Mouse (Mus musculus): ENCODE measurements around the gene Rnf223. TPM values are rescaled to one million over a fixed set of nuclear protein-coding genes. Genes with fewer than 3 reads are reported as not detected.

Rnf223 gene
- polyA plus RNA-seq (2016; fragmentation: Nextera tagmentation; extraction: Ambion mirVana), result 0.43 and 0.61 TPM in 2 replicates

GRCm38 (mm10) chr4:156130436-156130835, at the start of gene Rnf223:
Rnf223 (plus strand) TSS chr4:156130513.
- Histone ChIP-seq H3K4me2 (replicated peaks) (no peak within 1 kb of the TSS), H3K4me3 (no peak within 1 kb of the TSS), H3K4me1 (no peaks in the 10 kb centered on the region), H3K36me3 (peaks cover 21% of the 10 kb centered on the region), H3K27ac (no peak within 1 kb of the TSS), H3K9me3 (no peaks in the 10 kb centered on the region), H3K9ac (no peak within 1 kb of the TSS), H3K27me3 (no peaks in the 10 kb centered on the region)
- WGBS, result 84% methylated on average over 15 of the region's 15 CpGs
- ATAC-seq (ENCODE audit: insufficient number of reproducible peaks, insufficient read depth, low FRiP score, low TSS enrichment), result no peak

DNA sequence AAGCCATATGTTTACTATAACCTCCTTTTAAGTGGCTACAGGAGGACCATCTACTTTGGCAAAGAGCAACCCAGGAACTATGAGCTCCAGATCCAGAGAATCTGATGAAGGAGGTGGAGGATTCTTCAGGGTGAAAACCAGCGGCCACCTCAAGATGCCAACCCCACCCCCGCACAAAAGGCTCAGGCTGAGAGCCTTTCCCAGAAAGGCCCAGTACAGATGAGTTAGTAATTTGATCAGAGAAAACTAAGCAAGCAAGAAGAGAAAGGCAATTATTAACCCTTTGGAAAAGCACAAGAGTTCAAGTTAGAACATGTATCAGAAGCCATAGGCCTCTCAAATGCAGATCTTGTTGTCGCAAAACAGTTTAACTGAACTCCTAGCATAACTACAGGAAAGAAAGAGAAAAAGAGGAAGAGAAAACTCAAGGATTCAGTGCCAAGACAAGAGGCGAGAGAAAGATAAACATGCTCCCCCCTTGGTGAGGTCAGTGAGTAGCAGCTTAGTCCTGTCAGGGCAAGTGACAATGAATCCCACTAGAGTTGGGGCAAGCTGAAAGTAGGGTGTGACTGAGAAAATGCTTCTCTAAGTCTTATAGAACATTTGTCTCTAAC, 47.6 kb upstream of the Rnf223 start:
- no peak overlapping the region for H3K4me3 ChIP-seq
- peaks cover 17% of the 10 kb centered on the region for H3K4me1 ChIP-seq
- H3K4me2 ChIP-seq (replicated peaks), result no peak overlapping the region
- peaks cover 5% of the 10 kb centered on the region for H3K27me3 ChIP-seq
- H3K36me3 ChIP-seq, result no peaks in the 10 kb centered on the region
- 55% methylated on average over 4 of the region's 4 CpGs for WGBS
- H3K9me3 ChIP-seq, result no peaks in the 10 kb centered on the region
- no peak for ATAC-seq (ENCODE audit: insufficient number of reproducible peaks, insufficient read depth, low FRiP score, low TSS enrichment)
- no peak overlapping the region for H3K9ac ChIP-seq
- peak overlapping the region; percentile 65; the same call in 1 of the 2 replicates for H3K27ac ChIP-seq

GRCm38 (mm10) chr4:156083348-156083747, 47.0 kb upstream of the Rnf223 start:
- Histone ChIP-seq H3K27ac (0 out of 2 replicates have a peak overlapping the region, but pooled peaks have one; percentile 54), H3K4me2 (replicated peaks) (no peak overlapping the region)

GRCm38 (mm10) chr4:156084096-156084879, 46.0 kb upstream of the Rnf223 start:
- WGBS, result 73% methylated on average over 9 of the region's 9 CpGs
- Histone ChIP-seq H3K27ac (0 out of 2 replicates have a peak overlapping the region, but pooled peaks have one; percentile 17), H3K4me1 (peaks cover 11% of the 10 kb centered on the region), H3K4me3 (no peak overlapping the region), H3K9ac (no peak overlapping the region), H3K4me2 (replicated peaks) (no peak overlapping the region), H3K27me3 (no peaks in the 10 kb centered on the region), H3K9me3 (no peaks in the 10 kb centered on the region), H3K36me3 (no peaks in the 10 kb centered on the region)
- no peak for ATAC-seq (ENCODE audit: insufficient number of reproducible peaks, insufficient read depth, low FRiP score, low TSS enrichment)

More at GRCm38 (mm10) chr4:156083348-156083747, 47.0 kb upstream of the Rnf223 start:
- Histone ChIP-seq H3K4me3 (no peak overlapping the region), H3K36me3 (no peaks in the 10 kb centered on the region), H3K9me3 (no peaks in the 10 kb centered on the region), H3K9ac (no peak overlapping the region), H3K4me1 (peaks cover 11% of the 10 kb centered on the region), H3K27me3 (no peaks in the 10 kb centered on the region)
- ATAC-seq (ENCODE audit: insufficient number of reproducible peaks, insufficient read depth, low FRiP score, low TSS enrichment), result no peak
- 63% methylated on average over 5 of the region's 5 CpGs for WGBS

- no peaks in the 10 kb centered on the region for H3K27me3 ChIP-seq
- no peak overlapping the region for H3K27ac ChIP-seq
- WGBS, result 88% methylated on average over 8 of the region's 8 CpGs
- H3K4me1 ChIP-seq, result peaks cover 11% of the 10 kb centered on the region
- no peaks in the 10 kb centered on the region for H3K9me3 ChIP-seq
- no peak overlapping the region for H3K4me3 ChIP-seq
- no peaks in the 10 kb centered on the region for H3K36me3 ChIP-seq
- no peak for ATAC-seq (ENCODE audit: insufficient number of reproducible peaks, insufficient read depth, low FRiP score, low TSS enrichment)
- H3K4me2 ChIP-seq (replicated peaks), result no peak overlapping the region
- H3K9ac ChIP-seq, result no peak overlapping the region
Observed at GRCm38 (mm10) chr4:156085256-156085655, 45.1 kb upstream of the Rnf223 start.

DNA sequence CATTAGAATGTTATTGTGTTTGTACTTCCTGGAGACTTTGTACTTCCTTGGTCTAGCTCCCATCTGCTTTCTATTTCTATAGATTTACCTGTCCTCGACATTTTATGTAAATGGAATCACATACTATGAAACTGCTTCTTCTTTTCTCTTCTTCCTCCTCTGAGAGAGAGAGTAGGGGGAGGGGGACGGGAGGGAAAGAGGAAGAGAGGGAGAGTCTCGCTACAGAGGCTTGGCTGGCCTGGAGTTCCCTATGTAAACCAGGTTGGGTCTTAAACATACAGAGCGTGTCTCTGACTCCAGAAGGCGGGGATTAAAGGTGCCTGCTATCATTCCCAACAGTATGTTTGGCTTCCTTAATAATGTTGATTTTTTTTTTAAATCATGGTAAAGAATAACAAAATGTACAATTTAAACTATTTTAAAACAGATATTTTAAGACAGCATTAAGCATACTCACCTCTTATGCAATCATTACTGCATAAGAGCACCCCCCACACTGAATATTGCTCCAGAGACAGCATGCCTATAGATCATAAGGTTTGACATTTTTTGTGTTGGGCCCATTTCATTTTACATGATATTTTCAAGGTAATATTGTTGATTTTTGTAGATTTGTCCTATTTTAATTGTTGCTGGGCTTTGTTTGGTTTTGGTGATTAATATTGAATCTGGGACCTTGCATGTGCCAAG, 42.8 kb upstream of the Rnf223 start:
- Histone ChIP-seq H3K9ac (no peak overlapping the region), H3K27me3 (no peaks in the 10 kb centered on the region), H3K27ac (no peak overlapping the region), H3K36me3 (no peaks in the 10 kb centered on the region), H3K4me3 (no peak overlapping the region), H3K4me2 (replicated peaks) (no peak overlapping the region), H3K4me1 (peaks cover 8% of the 10 kb centered on the region), H3K9me3 (no peaks in the 10 kb centered on the region)
- ATAC-seq (ENCODE audit: insufficient number of reproducible peaks, insufficient read depth, low FRiP score, low TSS enrichment), result no peak
- WGBS, result 30% methylated on average over 5 of the region's 5 CpGs

GRCm38 (mm10) chr4:156091236-156091635, 39.1 kb upstream of the Rnf223 start:
- Histone ChIP-seq H3K27me3 (no peaks in the 10 kb centered on the region), H3K36me3 (no peaks in the 10 kb centered on the region), H3K4me3 (no peak overlapping the region), H3K9me3 (no peaks in the 10 kb centered on the region), H3K9ac (no peak overlapping the region), H3K27ac (no peak overlapping the region), H3K4me1 (no peaks in the 10 kb centered on the region), H3K4me2 (replicated peaks) (no peak overlapping the region)
- 60% methylated on average over 1 of the region's 1 CpGs for WGBS
- ATAC-seq (ENCODE audit: insufficient number of reproducible peaks, insufficient read depth, low FRiP score, low TSS enrichment), result no peak

- no peak for ATAC-seq (ENCODE audit: insufficient number of reproducible peaks, insufficient read depth, low FRiP score, low TSS enrichment)
- Histone ChIP-seq H3K4me1 (no peaks in the 10 kb centered on the region), H3K4me3 (no peak overlapping the region), H3K36me3 (no peaks in the 10 kb centered on the region), H3K27ac (no peak overlapping the region), H3K9ac (no peak overlapping the region), H3K9me3 (no peaks in the 10 kb centered on the region), H3K4me2 (replicated peaks) (no peak overlapping the region), H3K27me3 (no peaks in the 10 kb centered on the region)
- WGBS, result 74% methylated on average over 1 of the region's 1 CpGs
Observed at GRCm38 (mm10) chr4:156092765-156093164, 37.5 kb upstream of the Rnf223 start.

DNA sequence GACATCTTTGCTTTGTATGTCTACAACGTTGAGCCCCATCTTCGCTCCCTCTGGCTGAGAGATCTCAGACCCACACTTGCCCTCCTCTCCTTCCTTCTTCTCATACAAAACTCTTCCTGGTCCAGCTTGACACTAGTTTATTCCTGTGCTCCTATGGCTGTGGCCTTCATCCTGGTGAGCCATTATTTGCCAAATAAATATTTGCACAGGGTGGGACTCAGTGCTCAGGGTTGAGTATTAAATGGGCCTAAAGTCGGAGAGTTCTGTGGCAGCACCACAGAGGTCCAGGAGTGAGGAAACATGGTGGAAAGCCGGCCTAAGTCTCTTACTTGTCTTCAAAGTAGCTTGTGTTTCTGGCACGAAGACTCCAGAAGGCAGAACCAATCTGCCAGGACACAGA, 36.6 kb upstream of the Rnf223 start:
- H3K9me3 ChIP-seq, result no peaks in the 10 kb centered on the region
- no peak overlapping the region for H3K27ac ChIP-seq
- H3K27me3 ChIP-seq, result no peaks in the 10 kb centered on the region
- no peak for ATAC-seq (ENCODE audit: insufficient number of reproducible peaks, insufficient read depth, low FRiP score, low TSS enrichment)
- H3K4me3 ChIP-seq, result no peak overlapping the region
- H3K4me2 ChIP-seq (replicated peaks), result no peak overlapping the region
- no peak overlapping the region for H3K9ac ChIP-seq
- WGBS, result 82% methylated on average over 5 of the region's 5 CpGs
- no peaks in the 10 kb centered on the region for H3K36me3 ChIP-seq
- H3K4me1 ChIP-seq, result no peaks in the 10 kb centered on the region

DNA sequence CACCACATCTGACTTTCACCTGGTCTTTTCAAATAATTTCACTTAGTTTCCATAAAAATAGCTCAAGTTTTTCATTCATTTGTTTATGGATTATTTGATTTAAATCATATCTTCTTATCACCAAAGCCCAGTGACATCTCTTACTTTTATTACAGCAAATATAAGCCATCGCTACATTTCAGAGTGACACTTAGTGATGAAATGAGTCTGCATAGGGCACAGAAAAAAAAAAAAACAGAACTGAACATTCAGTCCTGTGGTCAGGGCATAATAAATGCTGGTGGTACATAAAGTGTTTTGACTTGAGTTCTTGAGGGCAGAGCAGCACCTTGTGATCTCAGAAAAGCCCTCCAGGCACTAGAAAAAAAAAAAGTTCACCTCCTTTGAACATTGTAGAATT, 34.1 kb upstream of the Rnf223 start:
- Histone ChIP-seq H3K27ac (no peak overlapping the region), H3K36me3 (no peaks in the 10 kb centered on the region), H3K27me3 (no peaks in the 10 kb centered on the region), H3K4me2 (replicated peaks) (no peak overlapping the region), H3K4me1 (no peaks in the 10 kb centered on the region), H3K9ac (no peak overlapping the region), H3K4me3 (no peak overlapping the region), H3K9me3 (no peaks in the 10 kb centered on the region)
- ATAC-seq (ENCODE audit: insufficient number of reproducible peaks, insufficient read depth, low FRiP score, low TSS enrichment), result no peak
- WGBS, result 90% methylated on average over 1 of the region's 1 CpGs

- Histone ChIP-seq H3K27ac (no peak overlapping the region), H3K27me3 (no peaks in the 10 kb centered on the region), H3K9ac (no peak overlapping the region), H3K4me2 (replicated peaks) (no peak overlapping the region), H3K4me1 (no peaks in the 10 kb centered on the region), H3K4me3 (no peak overlapping the region), H3K36me3 (no peaks in the 10 kb centered on the region), H3K9me3 (no peaks in the 10 kb centered on the region)
- WGBS, result 45% methylated on average over 9 of the region's 9 CpGs
- peak; percentile 52; the same call in 1 of the 2 replicates for ATAC-seq (ENCODE audit: insufficient number of reproducible peaks, insufficient read depth, low FRiP score, low TSS enrichment)
Observed at GRCm38 (mm10) chr4:156097770-156098366, 32.4 kb upstream of the Rnf223 start.

Data from embryonic facial prominence, embryonic 12.5 days (tissue).